Mouse (Mus musculus) limb, embryonic 14.5 days (tissue): ENCODE results near the gene Cntn2. TPM values are rescaled to one million over a fixed set of nuclear protein-coding genes. Genes with fewer than 3 reads are reported as not detected.

ENCODE experiments used
- ATAC-seq: fragments of 200-750 bp; cut with Nextera tagmentation; 2 replicates; pipeline ENCODE4 v1.8.0; 2017; ENCODE audit warnings: low read depth, moderate number of reproducible peaks, moderate TSS enrichment; ENCODE audit not compliant: low FRiP score
- DNase-seq: peaks from one replicate; pipeline ENCODE4 v3.0.0-alpha.2; 2015; ENCODE audit warnings: low spot score
- H3K27ac ChIP-seq: fragments of 300-500 bp; sonication (generic); replicated peaks from 2 replicates; pipeline ENCODE4 v1.5.1; 2014; ENCODE audit warnings: low read depth, mild to moderate bottlenecking, low read length, moderate library complexity, mixed read lengths
- H3K27me3 ChIP-seq: fragments of 300-500 bp; sonication (generic); 2 replicates; pipeline ENCODE4 v1.6.1; 2014; ENCODE audit warnings: low read length, mixed read lengths; ENCODE audit not compliant: control insufficient read depth, insufficient read depth
- H3K36me3 ChIP-seq: fragments of 300-500 bp; sonication (generic); 2 replicates; pipeline ENCODE4 v1.6.1; 2014; ENCODE audit warnings: mild to moderate bottlenecking, low read length, moderate library complexity, mixed read lengths; ENCODE audit not compliant: control insufficient read depth, insufficient read depth
- H3K4me1 ChIP-seq: fragments of 300-500 bp; sonication (generic); 2 replicates; pipeline ENCODE4 v1.6.1; 2014; ENCODE audit warnings: antibody characterized with exemption, low read length, mixed read lengths; ENCODE audit not compliant: control insufficient read depth, insufficient read depth
- H3K4me2 ChIP-seq: fragments of 300-500 bp; sonication (generic); replicated peaks from 2 replicates; pipeline ENCODE4 v1.6.1; 2014; ENCODE audit warnings: low read depth, mild to moderate bottlenecking, low read length, moderate library complexity; ENCODE audit not compliant: severe bottlenecking
- H3K4me3 ChIP-seq: fragments of 300-500 bp; sonication (generic); replicated peaks from 2 replicates; pipeline ENCODE4 v1.5.1; 2014; ENCODE audit warnings: low read length
- H3K9ac ChIP-seq: fragments of 300-500 bp; sonication (generic); 2 replicates; pipeline ENCODE4 v1.6.1; 2014; ENCODE audit warnings: mild to moderate bottlenecking, low read depth, low read length, moderate library complexity; ENCODE audit not compliant: severe bottlenecking
- H3K9me3 ChIP-seq: fragments of 300-500 bp; sonication (generic); 2 replicates; pipeline ENCODE4 v1.6.1; 2016; ENCODE audit warnings: low read length; ENCODE audit not compliant: control insufficient read depth
- POLR2A ChIP-seq: fragments of 200-500 bp; IDR thresholded peaks from 2 replicates; pipeline ENCODE4 v1.8.0; 2012; ENCODE audit warnings: inconsistent platforms, mild to moderate bottlenecking, moderate library complexity, borderline replicate concordance; ENCODE audit not compliant: insufficient read depth, insufficient read length; ENCODE audit errors: extremely low read depth
- WGBS: fragments of 180-500 bp; shearing (Covaris S2); extraction: QIAGEN DNeasy Blood & Tissue Kit; methylation state at CpG from one replicate; pipeline ENCODE4 v1.1.7; 2014; 5-methylcytosine and 5-hydroxymethylcytosine counted together
- polyA plus RNA-seq, 2 experiments: library from polyadenylated mRNA; depleted of rRNA in 1 of 2; stranded (reverse) in 1 of 2; unstranded in 1 of 2; fragments of >200 nt; fragmentation: Nextera tagmentation in 1 of 2; extraction: Ambion mirVana in 1 of 2; gene quantifications; 2 replicates each; pipeline versions ENCODE4 v1.2.1 to v1.2.3; 2012 to 2014

Cntn2 gene
- polyA plus RNA-seq, 2 experiments, result 0.84 to 1.1 TPM

GRCm38 (mm10) chr1:132523048-132523447, 20.0 kb downstream of the Cntn2 start:
- no peak overlapping the region for H3K27ac ChIP-seq
- DNase-seq, result no peak
- no peaks in the 10 kb centered on the region for H3K27me3 ChIP-seq
- no peak overlapping the region for H3K4me2 ChIP-seq
- H3K36me3 ChIP-seq, result no peaks in the 10 kb centered on the region
- no peak overlapping the region for H3K4me3 ChIP-seq
- WGBS, result 78% methylated on average over 8 of the region's 8 CpGs
- H3K9me3 ChIP-seq, result no peaks in the 10 kb centered on the region
- no peak for TF ChIP-seq POLR2A
- no peak overlapping the region for H3K9ac ChIP-seq
- ATAC-seq, result no peak
- 0 out of 2 replicates have a peak, but pooled peaks cover 3% of the 10 kb centered on the region for H3K4me1 ChIP-seq

- H3K9me3 ChIP-seq, result no peaks in the 10 kb centered on the region
- no peaks in the 10 kb centered on the region for H3K36me3 ChIP-seq
- no peak overlapping the region for H3K9ac ChIP-seq
- WGBS, result 0% methylated on average over 1 of the region's 6 CpGs
- H3K4me2 ChIP-seq, result no peak overlapping the region
- no peak for TF ChIP-seq POLR2A
- DNase-seq (peak; percentile 48), ATAC-seq (0 out of 2 replicates have a peak, but pooled peaks have one; percentile 63)
- no peak overlapping the region for H3K4me3 ChIP-seq
- H3K27ac ChIP-seq, result no peak overlapping the region
- no peaks in the 10 kb centered on the region for H3K27me3 ChIP-seq
- H3K4me1 ChIP-seq, result no peaks in the 10 kb centered on the region
Measured at GRCm38 (mm10) chr1:132520764-132521163, 22.3 kb downstream of the Cntn2 start.

GRCm38 (mm10) chr1:132519734-132520133, 23.3 kb downstream of the Cntn2 start:
- Histone ChIP-seq H3K4me1 (no peaks in the 10 kb centered on the region), H3K36me3 (no peaks in the 10 kb centered on the region), H3K9ac (no peak overlapping the region), H3K4me3 (no peak overlapping the region), H3K9me3 (no peaks in the 10 kb centered on the region), H3K27me3 (no peaks in the 10 kb centered on the region), H3K4me2 (no peak overlapping the region), H3K27ac (no peak overlapping the region)
- WGBS, result 91% methylated on average over 11 of the region's 11 CpGs
- ATAC-seq, result no peak
- TF ChIP-seq POLR2A, result no peak
- no peak for DNase-seq

- no peak for ATAC-seq
- Histone ChIP-seq H3K36me3 (no peaks in the 10 kb centered on the region), H3K4me3 (no peak overlapping the region), H3K27ac (no peak overlapping the region), H3K9ac (no peak overlapping the region), H3K9me3 (no peaks in the 10 kb centered on the region), H3K4me1 (no peaks in the 10 kb centered on the region), H3K4me2 (no peak overlapping the region), H3K27me3 (no peaks in the 10 kb centered on the region)
- 80% methylated on average over 17 of the region's 18 CpGs for WGBS
- DNase-seq, result no peak
- no peak for TF ChIP-seq POLR2A
Measured at GRCm38 (mm10) chr1:132518621-132519020, 24.4 kb downstream of the Cntn2 start.

GRCm38 (mm10) chr1:132516776-132517175, 26.3 kb downstream of the Cntn2 start:
- no peak for ATAC-seq
- Histone ChIP-seq H3K9me3 (no peaks in the 10 kb centered on the region), H3K4me2 (no peak overlapping the region), H3K4me1 (0 out of 2 replicates have a peak, but pooled peaks cover 1% of the 10 kb centered on the region), H3K4me3 (no peak overlapping the region), H3K27me3 (no peaks in the 10 kb centered on the region), H3K36me3 (no peaks in the 10 kb centered on the region), H3K27ac (no peak overlapping the region), H3K9ac (no peak overlapping the region)
- no peak for TF ChIP-seq POLR2A
- WGBS, result 91% methylated on average over 11 of the region's 11 CpGs
- DNase-seq, result no peak

- H3K4me3 ChIP-seq, result no peak overlapping the region
- 92% methylated on average over 12 of the region's 12 CpGs for WGBS
- no peaks in the 10 kb centered on the region for H3K9me3 ChIP-seq
- no peaks in the 10 kb centered on the region for H3K27me3 ChIP-seq
- H3K4me1 ChIP-seq, result 0 out of 2 replicates have a peak, but pooled peaks cover 5% of the 10 kb centered on the region
- no peak for TF ChIP-seq POLR2A
- no peak overlapping the region for H3K27ac ChIP-seq
- no peaks in the 10 kb centered on the region for H3K36me3 ChIP-seq
- ATAC-seq (no peak), DNase-seq (no peak)
- H3K9ac ChIP-seq, result no peak overlapping the region
- H3K4me2 ChIP-seq, result no peak overlapping the region
Measured at GRCm38 (mm10) chr1:132515339-132515738, 27.7 kb downstream of the Cntn2 start.
